Mouse (Mus musculus) myocyte (in vitro differentiated cells): ENCODE data around the gene Krt8. TPM values are rescaled to one million over a fixed set of nuclear protein-coding genes. Genes with fewer than 3 reads are reported as not detected.
A peak's percentile ranks its signal among the peaks of the same experiment; 100 is the strongest.

ENCODE experiments used
- H3K27me3 ChIP-seq: one replicate; pipeline ENCODE4 v1.6.1; 2011; ENCODE audit not compliant: control insufficient read depth, insufficient read depth, insufficient read length
- H3K36me3 ChIP-seq: one replicate; pipeline ENCODE4 v1.6.1; 2011; ENCODE audit not compliant: control insufficient read depth, insufficient read depth
- H3K4me2 ChIP-seq: one replicate; pipeline ENCODE4 v1.6.1; 2011; ENCODE audit warnings: low read depth, control low read depth
- H3K4me3 ChIP-seq: one replicate; pipeline ENCODE4 v1.5.1; 2011; ENCODE audit warnings: mild to moderate bottlenecking, control low read depth, moderate library complexity
- H3K79me2 ChIP-seq: one replicate; pipeline ENCODE4 v1.6.1; 2011; ENCODE audit not compliant: control insufficient read depth, insufficient read depth
- H3ac ChIP-seq: one replicate; pipeline ENCODE4 v1.6.1; 2011; ENCODE audit not compliant: control insufficient read depth, insufficient read length
- CEBPB ChIP-seq: IDR thresholded peaks from 2 replicates; pipeline ENCODE4 v1.6.1; 2011; ENCODE audit warnings: mild to moderate bottlenecking, moderate library complexity; ENCODE audit not compliant: poor library complexity, insufficient read depth, severe bottlenecking
- E2F4 ChIP-seq: IDR thresholded peaks from one replicate; pipeline ENCODE4 v1.6.1; 2011; ENCODE audit warnings: mild to moderate bottlenecking, control low read depth, moderate library complexity; ENCODE audit not compliant: insufficient read depth
- MAX ChIP-seq: IDR thresholded peaks from one replicate; pipeline ENCODE4 v1.6.1; 2011; ENCODE audit warnings: low read depth, mild to moderate bottlenecking, control low read depth
- MYOD1 ChIP-seq, 3 experiments: IDR thresholded peaks; one replicate each; pipeline ENCODE4 v1.6.1; 2011; ENCODE audit warnings: control low read depth in 2 of 3, low read depth in 2 of 3, mild to moderate bottlenecking in 2 of 3, moderate library complexity in 1 of 3; ENCODE audit not compliant: insufficient read length in 2 of 3, control insufficient read depth in 1 of 3
- MYOG ChIP-seq, 3 experiments: IDR thresholded peaks; one replicate each; pipeline ENCODE4 v1.6.1; 2011; ENCODE audit warnings: control low read depth in 2 of 3, low read depth in 2 of 3, mild to moderate bottlenecking in 2 of 3; ENCODE audit not compliant: insufficient read length in 2 of 3, control insufficient read depth in 1 of 3, insufficient read depth in 1 of 3
- POLR2A ChIP-seq: IDR thresholded peaks from one replicate; pipeline ENCODE4 v1.6.1; 2011; ENCODE audit warnings: low read depth, mild to moderate bottlenecking, control low read depth, moderate library complexity; ENCODE audit not compliant: insufficient read length
- POLR2AphosphoS2 ChIP-seq: IDR thresholded peaks from one replicate; pipeline ENCODE4 v1.6.1; 2011; ENCODE audit warnings: low read depth, control low read depth; ENCODE audit not compliant: insufficient read length
- REST ChIP-seq: IDR thresholded peaks from one replicate; pipeline ENCODE4 v1.6.1; 2011; ENCODE audit warnings: mild to moderate bottlenecking, control low read depth, moderate library complexity; ENCODE audit not compliant: insufficient read depth, insufficient read length
- SRF ChIP-seq: IDR thresholded peaks from one replicate; pipeline ENCODE4 v1.6.1; 2011; ENCODE audit warnings: low read depth; ENCODE audit not compliant: control insufficient read depth, insufficient read length
- TCF12 ChIP-seq: IDR thresholded peaks from one replicate; pipeline ENCODE4 v1.6.1; 2011; ENCODE audit warnings: mild to moderate bottlenecking, control low read depth; ENCODE audit not compliant: poor library complexity, insufficient read depth, severe bottlenecking
- TCF3 ChIP-seq: IDR thresholded peaks from one replicate; pipeline ENCODE4 v1.6.1; 2011; ENCODE audit warnings: low read depth, control low read depth; ENCODE audit not compliant: insufficient read length
- USF1 ChIP-seq: IDR thresholded peaks from one replicate; pipeline ENCODE4 v1.6.1; 2011; ENCODE audit warnings: low read depth, mild to moderate bottlenecking, control low read depth, moderate library complexity
- polyA plus RNA-seq: library from polyadenylated mRNA; unstranded; fragments of >200 nt; fragmentation: generic; extraction: Trizol; gene quantifications from one replicate; pipeline ENCODE4 v1.2.1, GENCODE M21; 2012; ENCODE audit warnings: missing spikeins

Gene Krt8
- polyA plus RNA-seq, 1 experiment = 0.16 TPM

- Histone ChIP-seq H3K79me2 (no peaks in the 10 kb centered on the region), H3K36me3 (no peaks in the 10 kb centered on the region), H3K4me3 (no peak overlapping the region), H3K4me2 (no peak overlapping the region), H3ac (no peak overlapping the region), H3K27me3 (no peaks in the 10 kb centered on the region)
- TF ChIP-seq REST = no peak
- TF ChIP-seq USF1 = no peak
- no peak for TF ChIP-seq TCF12
- no peak for TF ChIP-seq POLR2AphosphoS2
- no peak for TF ChIP-seq TCF3
- no peak for TF ChIP-seq MAX
- no peak for TF ChIP-seq MYOG (IDR thresholded peaks at IDR 0.05; ENCODE audit: control insufficient read depth in 1 of 3, insufficient read depth in 1 of 3, insufficient read length in 2 of 3, low read depth in 2 of 3)
- no peak for TF ChIP-seq SRF
- no peak for TF ChIP-seq CEBPB
- TF ChIP-seq MYOD1 (IDR thresholded peaks at IDR 0.05; ENCODE audit: control insufficient read depth in 1 of 3, insufficient read length in 2 of 3, low read depth in 2 of 3) = no peak
- TF ChIP-seq E2F4 = no peak
Observed at GRCm38 (mm10) chr15:102044745-102045144, 40.5 kb upstream of the Krt8 start.

GRCm38 (mm10) chr15:102041951-102042350, 37.7 kb upstream of the Krt8 start:
- Histone ChIP-seq H3K27me3 (no peaks in the 10 kb centered on the region), H3K4me2 (no peak overlapping the region), H3K36me3 (no peaks in the 10 kb centered on the region), H3K4me3 (no peak overlapping the region), H3ac (no peak overlapping the region), H3K79me2 (no peaks in the 10 kb centered on the region)
- TF ChIP-seq SRF (no peak), MYOD1 (IDR thresholded peaks at IDR 0.05; ENCODE audit: control insufficient read depth in 1 of 3, insufficient read length in 2 of 3, low read depth in 2 of 3) (no peak), TCF12 (no peak), USF1 (no peak), MYOG (IDR thresholded peaks at IDR 0.05; ENCODE audit: control insufficient read depth in 1 of 3, insufficient read depth in 1 of 3, insufficient read length in 2 of 3, low read depth in 2 of 3) (peak in 1 of 3 experiments; percentile 31)

- H3K79me2 ChIP-seq = no peaks in the 10 kb centered on the region
- no peaks in the 10 kb centered on the region for H3K27me3 ChIP-seq
- no peak overlapping the region for H3K4me2 ChIP-seq
- no peak overlapping the region for H3K4me3 ChIP-seq
- TF ChIP-seq USF1 (no peak), CEBPB (no peak), MYOG (IDR thresholded peaks at IDR 0.05; ENCODE audit: control insufficient read depth in 1 of 3, insufficient read depth in 1 of 3, insufficient read length in 2 of 3, low read depth in 2 of 3) (no peak), MYOD1 (IDR thresholded peaks at IDR 0.05; ENCODE audit: control insufficient read depth in 1 of 3, insufficient read length in 2 of 3, low read depth in 2 of 3) (no peak), REST (no peak), POLR2AphosphoS2 (no peak), MAX (no peak), SRF (no peak), POLR2A (no peak), TCF12 (no peak), TCF3 (no peak), E2F4 (no peak)
- H3K36me3 ChIP-seq = no peaks in the 10 kb centered on the region
- no peak overlapping the region for H3ac ChIP-seq
Observed at GRCm38 (mm10) chr15:102040277-102040676, 36.0 kb upstream of the Krt8 start.

GRCm38 (mm10) chr15:102034121-102035053, 30.1 kb upstream of the Krt8 start:
- no peak overlapping the region for H3ac ChIP-seq
- H3K4me3 ChIP-seq = no peak overlapping the region
- H3K27me3 ChIP-seq = no peaks in the 10 kb centered on the region
- no peaks in the 10 kb centered on the region for H3K36me3 ChIP-seq
- no peaks in the 10 kb centered on the region for H3K79me2 ChIP-seq
- peak overlapping the region; percentile 1 for H3K4me2 ChIP-seq
- TF ChIP-seq POLR2A (no peak), MYOD1 (IDR thresholded peaks at IDR 0.05; ENCODE audit: control insufficient read depth in 1 of 3, insufficient read length in 2 of 3, low read depth in 2 of 3) (peak in 2 of 3 experiments; percentile 57 to 83), TCF12 (no peak), REST (no peak), SRF (no peak), USF1 (peak; percentile 68), MAX (no peak)

GRCm38 (mm10) chr15:102028040-102028439, 23.8 kb upstream of the Krt8 start, which contains the start of gene Krt18:
Krt18 (plus strand) TSS chr15:102028180.
- TF ChIP-seq USF1 (no peak), POLR2AphosphoS2 (no peak), TCF3 (no peak), MYOD1 (IDR thresholded peaks at IDR 0.05; ENCODE audit: control insufficient read depth in 1 of 3, insufficient read length in 2 of 3, low read depth in 2 of 3) (no peak), TCF12 (no peak), CEBPB (no peak), REST (no peak), E2F4 (no peak), MAX (no peak), MYOG (IDR thresholded peaks at IDR 0.05; ENCODE audit: control insufficient read depth in 1 of 3, insufficient read depth in 1 of 3, insufficient read length in 2 of 3, low read depth in 2 of 3) (no peak), POLR2A (no peak), SRF (no peak)
- no peaks in the 10 kb centered on the region for H3K36me3 ChIP-seq
- H3K4me2 ChIP-seq = no peak within 1 kb of the TSS
- H3K79me2 ChIP-seq = no peaks in the 10 kb centered on the region
- no peaks in the 10 kb centered on the region for H3K27me3 ChIP-seq
- H3ac ChIP-seq = no peak within 1 kb of the TSS
- H3K4me3 ChIP-seq = no peak within 1 kb of the TSS
